Mouse (Mus musculus): Measurements from ENCODE around the gene Rptor. TPM values are rescaled to one million over a fixed set of nuclear protein-coding genes. Genes with fewer than 3 reads are reported as not detected.

Rptor gene
- polyA plus RNA-seq, 1 experiment, result 43.6 TPM

DNA sequence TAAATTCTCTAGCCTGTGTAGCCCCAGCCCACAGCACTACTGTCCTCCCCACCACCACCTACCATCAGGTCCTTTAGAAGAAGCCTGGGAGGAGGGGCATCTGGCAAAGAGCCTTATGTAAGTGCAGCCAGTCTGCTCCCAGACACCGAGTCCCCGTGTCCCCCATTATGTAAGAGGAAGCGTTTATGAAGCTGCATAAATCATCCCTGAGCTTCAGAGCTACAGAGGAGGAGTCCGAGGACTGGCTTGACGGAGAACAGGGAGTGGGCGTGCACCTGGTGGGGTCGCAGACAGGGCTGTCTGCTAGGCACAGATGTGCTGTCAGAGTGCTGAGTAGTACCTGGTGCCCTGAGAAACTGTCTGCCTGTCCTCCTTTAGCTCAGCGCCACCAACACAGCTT, 208.3 kb downstream of the Rptor start:
- H3K27me3 ChIP-seq (ENCODE audit: control insufficient read depth, insufficient read depth, low read length), result no peaks in the 10 kb centered on the region
- H3K4me1 ChIP-seq (ENCODE audit: control insufficient read depth, insufficient read depth, low read length), result peaks cover 27% of the 10 kb centered on the region
- no peak for TF ChIP-seq CTCF (IDR thresholded peaks at IDR 0.05; ENCODE audit: borderline replicate concordance, insufficient read depth, low read depth, low read length)
- no peak for TF ChIP-seq POLR2A (IDR thresholded peaks at IDR 0.05; ENCODE audit: borderline replicate concordance, insufficient read depth, low read length)
- no peak overlapping the region for H3K4me3 ChIP-seq (replicated peaks; ENCODE audit: insufficient read depth, low read depth, low read length)
- DNase-seq, result no peak
- WGBS, result 64% methylated on average over 8 of the region's 8 CpGs
- H3K27ac ChIP-seq (ENCODE audit: insufficient read depth, low read length), result no peak overlapping the region

DNA sequence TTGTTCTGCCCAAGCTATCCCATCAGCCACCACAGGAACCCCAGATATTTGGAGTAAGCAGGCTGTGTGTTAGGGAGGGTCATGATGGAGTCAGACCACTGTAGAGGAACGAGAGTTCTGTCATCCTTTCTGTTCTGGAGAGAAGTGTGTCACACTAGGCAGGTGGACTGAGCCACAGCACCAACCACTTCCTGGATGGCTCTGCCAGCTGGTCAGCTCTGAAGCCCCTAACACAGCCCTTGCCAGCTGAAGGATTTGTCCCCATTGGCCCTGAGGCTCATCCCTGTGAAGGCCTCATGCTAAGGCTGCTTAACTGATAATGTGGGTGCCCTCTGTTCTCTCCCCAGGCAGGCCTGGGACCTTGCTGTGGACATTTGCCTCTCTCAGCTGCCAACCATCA, 208.9 kb downstream of the Rptor start:
- WGBS, result 92% methylated on average over 1 of the region's 1 CpGs
- TF ChIP-seq POLR2A (IDR thresholded peaks at IDR 0.05; ENCODE audit: borderline replicate concordance, insufficient read depth, low read length) (no peak), CTCF (IDR thresholded peaks at IDR 0.05; ENCODE audit: borderline replicate concordance, insufficient read depth, low read depth, low read length) (no peak)
- H3K27ac ChIP-seq (ENCODE audit: insufficient read depth, low read length), result no peak overlapping the region
- H3K4me3 ChIP-seq (replicated peaks; ENCODE audit: insufficient read depth, low read depth, low read length), result no peak overlapping the region
- H3K27me3 ChIP-seq (ENCODE audit: control insufficient read depth, insufficient read depth, low read length), result no peaks in the 10 kb centered on the region
- DNase-seq, result no peak
- peaks cover 27% of the 10 kb centered on the region for H3K4me1 ChIP-seq (ENCODE audit: control insufficient read depth, insufficient read depth, low read length)

DNA sequence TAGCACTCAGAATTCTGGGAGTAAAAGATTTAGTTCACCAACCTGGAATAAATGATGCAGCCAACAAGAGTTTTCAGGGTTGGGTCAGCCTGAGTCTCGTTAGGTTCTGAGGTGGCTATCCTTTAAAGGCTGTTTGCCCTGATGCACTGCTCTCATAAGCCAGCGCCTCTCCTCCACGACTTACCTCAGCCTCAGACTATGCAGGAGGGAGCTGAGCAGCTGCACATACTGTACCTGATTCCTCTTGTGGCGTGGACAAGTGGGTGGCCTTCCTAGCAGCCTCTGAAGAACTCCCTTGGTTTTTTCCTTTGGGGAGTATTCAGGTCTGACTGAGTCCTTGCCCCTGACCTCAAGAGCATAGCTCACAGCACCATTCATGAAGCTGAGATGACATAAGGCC, 209.4 kb downstream of the Rptor start:
- TF ChIP-seq CTCF (IDR thresholded peaks at IDR 0.05; ENCODE audit: borderline replicate concordance, insufficient read depth, low read depth, low read length) (no peak), POLR2A (IDR thresholded peaks at IDR 0.05; ENCODE audit: borderline replicate concordance, insufficient read depth, low read length) (no peak)
- Histone ChIP-seq H3K4me1 (ENCODE audit: control insufficient read depth, insufficient read depth, low read length) (peaks cover 28% of the 10 kb centered on the region), H3K4me3 (replicated peaks; ENCODE audit: insufficient read depth, low read depth, low read length) (no peak overlapping the region), H3K27ac (ENCODE audit: insufficient read depth, low read length) (no peak overlapping the region), H3K27me3 (ENCODE audit: control insufficient read depth, insufficient read depth, low read length) (no peaks in the 10 kb centered on the region)
- WGBS, result 98% methylated on average over 4 of the region's 4 CpGs
- no peak for DNase-seq

DNA sequence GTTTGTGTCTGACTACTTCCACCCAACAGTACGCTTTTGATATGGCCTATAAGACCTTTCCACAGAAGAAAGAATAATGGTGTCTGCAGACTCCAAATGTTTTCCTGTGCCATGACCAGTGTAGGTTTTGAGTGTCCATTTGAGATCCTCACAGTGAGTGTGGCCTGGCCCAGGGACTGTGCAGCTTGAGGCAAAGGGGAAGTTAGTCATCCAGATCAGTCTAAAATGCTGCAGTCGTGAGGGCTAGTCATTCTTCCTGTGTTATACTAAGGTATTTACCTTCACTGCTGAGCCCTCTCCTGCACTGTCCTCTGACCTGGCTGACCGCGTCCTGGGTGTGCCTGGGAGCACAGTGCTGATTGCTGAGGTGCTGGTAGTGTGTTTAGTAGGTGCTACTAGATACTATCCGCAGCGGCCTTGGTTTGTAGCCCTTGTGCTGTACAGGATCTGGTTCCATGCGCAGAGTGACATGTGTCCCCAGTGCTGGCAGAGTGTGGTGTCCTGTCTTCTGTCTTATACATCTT, 211.4 kb downstream of the Rptor start:
- H3K27me3 ChIP-seq (ENCODE audit: control insufficient read depth, insufficient read depth, low read length), result no peaks in the 10 kb centered on the region

DNA sequence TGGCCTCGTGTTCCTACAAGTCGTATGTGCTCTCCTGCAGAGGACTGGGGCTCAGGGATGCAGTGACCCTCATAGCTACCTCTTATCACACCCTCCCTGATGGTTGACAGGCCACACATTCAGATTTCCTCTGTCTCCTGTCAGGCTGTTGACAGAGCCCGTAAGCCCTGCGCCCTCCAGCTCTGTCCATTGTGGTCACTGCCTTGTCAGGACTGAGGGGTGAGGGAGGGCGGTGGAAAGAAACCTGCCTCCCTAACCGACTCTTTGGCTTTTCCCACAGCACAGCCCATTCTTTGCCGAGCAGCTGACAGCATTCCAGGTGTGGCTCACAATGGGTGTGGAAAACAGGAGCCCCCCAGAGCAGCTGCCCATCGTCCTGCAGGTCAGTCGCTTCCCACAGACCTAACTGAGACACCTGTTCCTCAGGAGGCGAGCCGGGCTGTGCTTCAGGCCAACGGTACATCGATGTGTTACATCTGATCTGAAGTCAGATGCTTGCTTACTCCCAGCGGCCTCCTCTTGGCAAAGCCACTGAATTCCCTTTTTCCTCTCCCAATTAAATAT, 214.2 kb downstream of the Rptor start:
- no peak overlapping the region for H3K4me3 ChIP-seq (replicated peaks; ENCODE audit: insufficient read depth, low read depth, low read length)
- H3K4me1 ChIP-seq (ENCODE audit: control insufficient read depth, insufficient read depth, low read length), result peaks cover 28% of the 10 kb centered on the region
- H3K27ac ChIP-seq (ENCODE audit: insufficient read depth, low read length), result no peak overlapping the region
- no peaks in the 10 kb centered on the region for H3K27me3 ChIP-seq (ENCODE audit: control insufficient read depth, insufficient read depth, low read length)
- DNase-seq, result no peak
- WGBS, result 68% methylated on average over 14 of the region's 14 CpGs
- TF ChIP-seq POLR2A (IDR thresholded peaks at IDR 0.05; ENCODE audit: borderline replicate concordance, insufficient read depth, low read length) (no peak), CTCF (IDR thresholded peaks at IDR 0.05; ENCODE audit: borderline replicate concordance, insufficient read depth, low read depth, low read length) (no peak)

More for the DNA sequence above, 211.4 kb downstream of the Rptor start:
- WGBS, result 93% methylated on average over 7 of the region's 7 CpGs
- no peak overlapping the region for H3K4me3 ChIP-seq (replicated peaks; ENCODE audit: insufficient read depth, low read depth, low read length)
- DNase-seq, result no peak
- H3K27ac ChIP-seq (ENCODE audit: insufficient read depth, low read length), result no peak overlapping the region
- peaks cover 40% of the 10 kb centered on the region for H3K4me1 ChIP-seq (ENCODE audit: control insufficient read depth, insufficient read depth, low read length)
- no peak for TF ChIP-seq CTCF (IDR thresholded peaks at IDR 0.05; ENCODE audit: borderline replicate concordance, insufficient read depth, low read depth, low read length)
- TF ChIP-seq POLR2A (IDR thresholded peaks at IDR 0.05; ENCODE audit: borderline replicate concordance, insufficient read depth, low read length), result no peak

DNA sequence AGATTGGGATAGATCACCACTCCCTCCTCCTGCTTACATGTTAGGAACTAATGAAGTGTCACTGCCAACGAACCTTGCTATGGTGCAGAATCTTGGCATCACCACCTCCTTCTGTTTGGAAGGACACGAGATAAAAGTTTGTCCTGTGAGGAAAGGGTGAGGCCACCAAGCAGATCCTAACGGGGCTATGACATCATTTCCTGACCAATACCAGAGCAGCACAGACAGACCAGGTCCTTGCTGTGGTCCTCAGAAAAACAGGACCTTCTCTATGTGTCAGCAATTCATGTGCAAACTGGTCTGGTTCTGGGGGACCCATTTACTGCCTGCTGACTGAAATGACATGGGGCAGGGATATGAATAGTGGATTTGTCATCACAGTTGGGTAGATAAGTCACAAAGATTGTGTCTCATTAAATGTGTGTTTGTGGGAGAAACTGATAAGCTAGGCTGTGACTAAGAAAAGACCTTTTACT, 214.7 kb downstream of the Rptor start:
- no peak for DNase-seq
- Histone ChIP-seq H3K27me3 (ENCODE audit: control insufficient read depth, insufficient read depth, low read length) (no peaks in the 10 kb centered on the region), H3K4me3 (replicated peaks; ENCODE audit: insufficient read depth, low read depth, low read length) (no peak overlapping the region), H3K27ac (ENCODE audit: insufficient read depth, low read length) (no peak overlapping the region), H3K4me1 (ENCODE audit: control insufficient read depth, insufficient read depth, low read length) (peaks cover 28% of the 10 kb centered on the region)
- WGBS, result 29% methylated on average over 3 of the region's 3 CpGs
- TF ChIP-seq CTCF (IDR thresholded peaks at IDR 0.05; ENCODE audit: borderline replicate concordance, insufficient read depth, low read depth, low read length), result no peak
- TF ChIP-seq POLR2A (IDR thresholded peaks at IDR 0.05; ENCODE audit: borderline replicate concordance, insufficient read depth, low read length), result no peak

DNA sequence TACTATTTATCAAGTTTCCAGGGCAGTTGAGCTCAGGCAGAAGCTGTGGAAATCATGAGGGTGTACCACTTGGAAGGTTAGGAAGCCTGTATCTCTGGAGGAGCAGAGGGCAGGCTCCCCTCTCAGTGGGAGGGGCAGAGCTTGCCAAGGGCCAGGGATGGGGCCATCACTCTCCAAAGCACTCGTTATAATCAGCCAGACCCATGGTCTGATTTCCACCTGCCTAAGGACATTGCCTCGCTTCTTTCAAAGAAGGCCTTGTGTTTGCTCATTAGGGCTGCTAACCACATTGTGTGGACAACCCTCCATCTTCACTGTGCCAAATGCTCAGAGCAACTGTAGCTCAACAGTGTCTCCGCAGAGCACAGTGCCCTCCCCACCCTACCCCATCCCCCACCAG, 215.2 kb downstream of the Rptor start:
- DNase-seq, result peak in 1 of 2 experiments; percentile 56
- H3K27ac ChIP-seq (ENCODE audit: insufficient read depth, low read length), result 0 out of 2 replicates have a peak overlapping the region, but pooled peaks have one; percentile 30
- H3K4me3 ChIP-seq (replicated peaks; ENCODE audit: insufficient read depth, low read depth, low read length), result no peak overlapping the region
- 22% methylated on average over 3 of the region's 3 CpGs for WGBS
- TF ChIP-seq CTCF (IDR thresholded peaks at IDR 0.05; ENCODE audit: borderline replicate concordance, insufficient read depth, low read depth, low read length), result no peak
- no peak for TF ChIP-seq POLR2A (IDR thresholded peaks at IDR 0.05; ENCODE audit: borderline replicate concordance, insufficient read depth, low read length)
- no peaks in the 10 kb centered on the region for H3K27me3 ChIP-seq (ENCODE audit: control insufficient read depth, insufficient read depth, low read length)
- H3K4me1 ChIP-seq (ENCODE audit: control insufficient read depth, insufficient read depth, low read length), result peaks cover 33% of the 10 kb centered on the region

DNA sequence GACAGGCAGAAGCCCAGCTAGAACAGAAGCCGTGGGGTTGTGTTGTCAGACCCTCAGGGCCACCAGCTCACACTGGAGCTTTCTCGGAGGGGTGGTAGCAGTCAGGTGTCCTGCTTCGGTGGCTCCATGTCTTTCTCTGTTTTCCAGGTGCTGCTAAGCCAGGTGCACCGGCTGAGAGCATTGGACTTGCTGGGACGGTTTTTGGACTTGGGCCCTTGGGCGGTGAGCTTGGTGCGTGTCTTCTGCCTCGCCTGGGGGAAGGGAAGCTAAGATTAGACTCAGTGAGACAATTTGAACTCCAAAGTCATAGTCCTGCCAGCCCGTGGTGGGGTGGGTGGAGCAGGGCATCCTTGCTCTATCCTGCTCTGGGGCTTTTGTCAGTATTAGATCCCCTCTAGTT, 218.8 kb downstream of the Rptor start:
- Histone ChIP-seq H3K27ac (ENCODE audit: insufficient read depth, low read length) (peak overlapping the region; percentile 55; the same call in 1 of the 2 replicates), H3K4me3 (replicated peaks; ENCODE audit: insufficient read depth, low read depth, low read length) (no peak overlapping the region), H3K27me3 (ENCODE audit: control insufficient read depth, insufficient read depth, low read length) (no peaks in the 10 kb centered on the region), H3K4me1 (ENCODE audit: control insufficient read depth, insufficient read depth, low read length) (peaks cover 63% of the 10 kb centered on the region)
- TF ChIP-seq POLR2A (IDR thresholded peaks at IDR 0.05; ENCODE audit: borderline replicate concordance, insufficient read depth, low read length) (no peak), CTCF (IDR thresholded peaks at IDR 0.05; ENCODE audit: borderline replicate concordance, insufficient read depth, low read depth, low read length) (no peak)
- DNase-seq, result peak; percentile 56 to 60
- 15% methylated on average over 9 of the region's 9 CpGs for WGBS
